Mouse (Mus musculus) thymus, adult 18-20 months (tissue): ENCODE results near the gene Rfx1.
A peak's percentile ranks its signal among the peaks of the same experiment; 100 is the strongest.

Experiments
- DNase-seq, 2 experiments: peaks; one replicate each; pipeline ENCODE4 v3.0.0; 2022; ENCODE audit warnings: mixed read lengths in 2 of 2

The Rfx1 gene

DNA sequence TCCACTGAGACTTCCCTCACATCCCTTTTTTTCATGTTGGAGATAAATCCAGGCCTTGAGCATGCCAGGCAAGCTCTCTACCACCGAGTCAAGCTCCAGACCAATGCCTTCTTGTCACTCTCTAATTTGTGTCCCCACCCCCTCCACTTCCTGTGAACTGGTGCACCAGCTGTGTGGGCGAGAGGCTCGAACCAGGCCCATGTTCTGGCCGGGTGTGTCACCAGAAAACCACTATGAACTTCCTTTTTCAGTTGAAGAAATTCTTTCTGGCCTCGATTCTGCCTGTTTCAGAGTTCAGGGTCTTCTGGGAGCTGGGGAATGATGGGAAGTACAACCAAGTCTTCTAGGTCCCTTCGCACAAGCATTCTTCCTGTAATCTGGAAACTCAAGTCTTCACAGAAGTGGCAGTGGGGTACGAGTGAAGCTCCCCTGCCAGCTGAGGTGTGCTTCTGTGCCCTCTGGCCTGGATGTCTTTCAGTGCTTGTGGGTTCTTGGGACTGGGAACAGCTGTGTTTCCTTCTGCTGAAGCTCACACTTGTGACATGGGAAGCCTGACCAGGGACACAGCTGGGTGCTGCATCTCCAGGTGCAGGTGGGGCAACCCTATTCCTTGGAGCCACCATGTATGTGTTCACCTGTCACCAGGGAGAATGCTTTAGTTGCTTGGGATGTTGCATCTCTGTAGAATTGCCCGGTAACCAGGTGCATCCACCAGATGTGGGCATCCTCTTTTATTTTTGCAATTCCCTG lies 2.6 kb upstream of the Rfx1 start:
- DNase-seq: peak; percentile 69 to 82

DNA sequence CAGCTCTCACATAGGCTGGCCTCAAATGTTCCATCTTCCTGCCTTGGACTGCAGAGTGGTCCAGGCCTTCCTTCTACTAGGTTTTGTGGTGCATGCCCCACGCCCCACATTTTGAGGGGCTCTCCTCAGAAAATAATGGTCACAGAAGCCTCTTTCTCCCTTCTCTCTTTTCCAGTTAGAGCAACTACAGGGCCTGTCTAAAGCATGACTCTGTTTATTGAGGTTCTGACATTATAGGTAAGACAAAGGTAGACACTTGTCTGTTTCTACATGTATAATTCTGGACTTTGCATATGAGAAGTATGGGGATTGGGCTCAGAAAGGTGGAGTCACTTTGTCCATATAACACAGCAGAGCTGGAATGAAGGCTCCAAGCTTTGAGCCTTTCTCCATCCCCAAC lies 1.6 kb upstream of the Rfx1 start, which contains the start of gene Gm10643:
Gene Gm10643, minus strand, starts transcription at position 101 of the 400 bp plus-strand sequence.
- no peak for DNase-seq

DNA sequence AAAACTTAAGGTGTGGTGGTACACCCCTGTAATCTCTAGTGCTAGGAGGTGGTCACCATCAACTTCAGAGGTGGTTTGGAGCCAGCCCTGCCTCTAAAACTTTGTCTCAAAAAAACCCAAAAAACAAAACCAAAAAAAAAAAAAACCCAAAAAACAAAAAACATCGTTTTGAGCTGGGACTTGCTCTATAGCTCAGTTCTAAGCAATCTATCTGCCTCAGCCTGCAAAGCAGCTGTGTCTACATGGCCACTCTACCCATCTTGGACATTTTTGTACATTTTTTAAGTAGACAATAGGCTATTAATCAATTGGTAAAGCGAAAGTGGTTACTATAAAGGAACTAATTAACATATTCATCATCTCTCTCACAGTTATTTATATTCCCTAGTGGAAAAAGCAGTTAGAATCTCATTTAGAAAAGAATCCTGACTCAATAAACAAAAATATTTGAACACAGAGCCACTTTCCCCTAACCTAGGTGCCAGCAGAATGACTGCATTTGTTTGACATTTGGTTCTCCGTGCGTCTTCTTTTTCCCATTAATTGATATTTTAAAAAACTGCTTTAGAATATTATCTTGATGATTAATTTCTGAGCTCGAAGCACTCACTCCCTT lies 1.1 kb upstream of the Rfx1 start:
- no peak for DNase-seq

DNA sequence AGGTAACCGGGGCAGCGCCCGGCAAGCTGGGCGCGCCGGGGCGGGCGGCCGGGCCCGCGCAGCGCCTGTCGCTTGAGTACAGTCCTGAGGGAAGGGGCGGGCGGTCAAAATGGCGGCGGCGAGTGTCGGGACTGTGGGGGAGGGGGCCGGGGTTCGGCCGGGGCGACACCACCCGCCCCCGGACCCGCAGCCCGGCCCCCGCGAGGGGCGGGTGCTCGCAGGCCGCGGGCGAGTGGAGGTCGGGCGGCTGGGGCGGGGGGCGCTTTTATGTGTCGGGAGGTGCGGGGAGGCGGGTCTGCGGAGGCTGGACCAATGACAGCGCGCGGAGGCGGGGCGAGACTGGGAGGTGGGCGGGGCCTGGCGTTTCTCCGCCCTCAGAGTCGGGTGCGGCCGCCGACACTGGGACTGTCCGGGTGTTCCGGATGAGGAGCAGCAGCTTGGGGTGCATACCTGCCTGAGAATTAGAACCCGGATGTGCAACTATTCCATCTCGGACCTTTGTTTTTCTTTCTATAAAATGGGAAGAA lies 476 bp downstream of the Rfx1 start:
- peak; percentile 94 to 95 for DNase-seq

DNA sequence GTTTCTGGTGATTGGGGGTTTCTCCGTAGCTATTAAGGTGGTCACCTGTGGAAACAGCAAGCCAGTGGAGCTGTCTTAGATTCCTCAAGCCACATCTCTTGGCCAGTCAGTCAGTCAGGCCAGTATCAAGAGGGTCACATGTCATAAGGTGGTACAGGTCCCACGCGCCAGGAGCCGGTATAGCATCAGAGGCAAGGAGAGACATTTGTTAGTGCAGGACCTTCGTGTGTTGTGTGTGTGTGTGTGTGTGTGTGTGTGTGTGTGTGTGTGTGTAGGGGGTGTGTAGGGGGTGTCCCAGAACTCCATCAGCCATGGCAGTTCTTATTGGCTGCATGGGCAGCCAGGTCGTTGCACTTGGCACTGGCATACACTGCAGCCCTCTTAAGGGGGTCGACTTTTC lies 1.3 kb downstream of the Rfx1 start:
- no peak for DNase-seq

DNA sequence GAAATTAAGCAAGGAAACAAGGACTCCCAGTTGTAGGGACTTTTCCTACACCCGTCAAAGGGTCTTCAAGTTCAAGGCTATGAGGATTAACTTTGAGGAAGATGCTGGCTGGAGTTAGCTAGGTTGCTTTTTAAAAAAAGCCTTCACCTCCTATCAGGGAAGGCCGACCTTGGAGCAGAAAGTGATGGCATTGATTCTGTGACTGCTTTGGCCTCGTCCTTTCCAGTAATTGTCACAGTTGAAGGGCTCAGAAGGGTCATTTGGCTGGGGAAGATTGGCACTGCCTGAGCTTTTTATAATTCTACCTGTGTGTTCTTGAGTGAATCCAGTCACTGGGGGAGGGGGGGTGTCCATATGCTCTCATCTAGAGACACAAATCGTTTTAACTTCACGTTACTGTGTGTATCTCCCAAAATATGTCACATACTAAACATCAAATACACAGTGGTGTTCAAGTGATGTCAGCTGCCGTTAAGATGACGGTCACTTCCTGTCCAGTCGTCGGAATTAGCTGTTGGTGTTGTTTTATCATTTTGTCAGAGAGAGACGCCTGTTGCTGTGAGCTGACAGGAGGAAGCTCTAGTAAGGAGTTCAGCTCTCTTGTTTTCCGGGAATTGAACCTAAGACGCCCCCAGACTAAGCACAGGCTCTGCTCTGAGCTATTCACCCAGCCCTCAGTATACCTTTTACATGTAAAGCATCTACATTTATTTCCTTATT lies 1.8 kb downstream of the Rfx1 start:
- no peak for DNase-seq

DNA sequence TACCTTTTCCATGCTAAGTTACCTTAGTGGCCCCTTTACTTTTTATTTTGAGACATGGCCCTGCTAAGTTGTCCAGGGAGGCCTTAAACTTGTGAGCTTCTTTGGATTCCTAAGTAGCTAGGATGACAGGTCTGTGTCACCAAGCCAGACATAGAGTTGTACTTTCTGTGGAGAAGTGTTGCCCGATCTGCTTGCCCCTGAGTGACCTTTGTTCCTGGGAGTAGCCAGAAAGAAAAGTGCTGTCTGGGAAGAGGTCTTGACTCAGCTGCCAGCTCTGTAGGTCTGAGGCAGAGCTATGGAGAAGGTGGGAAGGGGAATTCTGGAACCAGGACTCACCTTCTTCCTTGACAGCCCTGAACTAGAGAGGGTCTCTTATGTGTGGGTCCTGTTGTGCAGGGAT lies 2.5 kb downstream of the Rfx1 start:
- no peak for DNase-seq

DNA sequence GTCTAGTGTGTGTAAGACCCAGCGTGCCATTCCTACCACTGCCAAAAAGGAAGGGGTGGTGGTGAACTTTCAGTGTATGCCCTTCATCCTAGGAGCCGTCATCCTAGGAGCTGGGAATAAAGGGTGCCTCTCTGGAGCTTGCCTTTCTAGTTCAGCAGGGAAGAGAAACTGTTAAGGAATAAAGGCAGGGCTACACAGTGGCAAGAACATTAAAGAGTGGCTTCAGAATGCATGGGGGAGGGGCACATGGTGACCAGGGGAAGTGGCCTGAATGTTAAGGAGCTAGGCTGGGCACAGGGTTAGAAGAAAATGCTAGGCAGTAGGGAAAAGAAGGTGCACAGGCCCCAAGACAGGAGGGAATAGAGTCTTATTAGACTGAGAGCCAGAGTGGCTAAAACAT lies 3.1 kb downstream of the Rfx1 start:
- DNase-seq: no peak

DNA sequence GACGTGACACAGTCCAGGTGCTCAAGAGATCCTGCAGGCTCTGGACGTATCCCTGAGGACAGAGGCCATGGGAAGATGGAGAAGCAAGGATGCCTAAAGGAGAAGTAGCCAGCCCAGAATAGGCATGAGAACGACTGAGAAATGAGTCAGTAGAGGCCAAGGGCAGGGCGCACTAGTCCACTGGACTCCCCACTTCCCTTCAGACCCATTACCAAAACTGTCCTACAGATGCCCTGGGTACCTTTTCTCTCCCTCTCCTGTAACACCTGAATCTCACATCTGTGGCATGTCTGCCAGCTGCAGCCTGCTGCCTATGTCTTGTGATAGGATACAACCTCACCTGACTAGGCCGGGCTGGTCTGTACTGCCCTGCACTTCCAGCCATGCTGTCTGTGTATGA lies 3.6 kb downstream of the Rfx1 start:
- no peak for DNase-seq

DNA sequence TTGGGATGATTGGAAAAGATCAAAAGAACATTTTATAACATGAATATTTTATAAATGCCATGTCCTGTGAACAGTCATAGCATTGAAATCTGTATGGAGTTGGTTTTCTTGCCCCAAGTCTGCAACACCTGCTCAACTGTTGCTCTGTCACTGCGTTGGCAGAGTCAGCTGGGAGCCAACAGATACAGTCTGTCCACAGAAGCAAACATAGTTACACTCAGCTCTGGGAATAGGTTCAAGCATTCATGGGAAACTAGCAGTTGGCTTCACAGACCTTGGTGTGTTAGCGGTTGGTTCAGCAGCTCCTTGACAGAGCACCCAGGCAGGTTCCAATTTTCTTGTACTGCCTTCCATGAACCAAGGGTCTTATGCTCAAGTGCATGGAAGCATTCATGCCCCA lies 4.0 kb downstream of the Rfx1 start:
- DNase-seq: no peak

DNA sequence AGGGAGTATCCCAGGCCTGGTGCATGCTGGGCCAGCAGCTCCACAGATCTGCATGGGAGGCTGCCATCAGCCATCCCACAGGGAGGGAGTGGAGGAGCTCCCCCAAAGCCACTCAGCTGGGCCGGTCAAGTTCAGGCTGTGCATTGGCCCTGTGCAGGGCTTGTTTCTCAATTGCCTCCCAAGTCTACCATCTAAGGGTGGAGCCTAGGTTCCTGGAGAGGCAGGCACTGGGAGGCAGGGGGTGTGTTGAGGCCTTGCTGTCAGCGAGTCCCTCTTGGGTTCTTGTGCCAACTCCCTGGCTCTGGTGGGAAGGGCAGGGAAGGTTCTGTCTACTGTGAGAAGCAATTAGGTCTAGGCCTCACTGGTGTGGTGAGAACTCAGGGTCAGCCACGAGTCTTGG lies 5.3 kb downstream of the Rfx1 start:
- no peak for DNase-seq

DNA sequence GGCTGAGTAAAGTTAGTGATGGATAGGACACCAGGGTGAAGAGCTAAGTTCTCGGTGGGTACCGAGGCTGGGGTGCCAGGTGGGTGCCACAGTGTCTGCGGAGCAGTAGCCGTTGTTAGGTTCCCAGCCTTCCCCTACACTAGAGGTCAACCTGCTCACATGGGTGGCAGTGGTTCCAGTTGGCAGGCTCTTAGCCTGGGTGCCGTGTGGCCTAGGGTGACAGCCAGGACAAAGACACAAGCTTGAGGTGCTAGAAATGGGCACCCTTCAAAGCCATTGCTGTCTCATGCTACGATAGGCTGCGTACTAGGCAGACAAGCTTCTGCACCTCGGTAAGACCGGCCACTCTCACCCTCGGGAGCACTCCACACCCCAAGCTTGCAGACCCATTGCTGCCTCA lies 5.7 kb downstream of the Rfx1 start:
- DNase-seq: no peak

DNA sequence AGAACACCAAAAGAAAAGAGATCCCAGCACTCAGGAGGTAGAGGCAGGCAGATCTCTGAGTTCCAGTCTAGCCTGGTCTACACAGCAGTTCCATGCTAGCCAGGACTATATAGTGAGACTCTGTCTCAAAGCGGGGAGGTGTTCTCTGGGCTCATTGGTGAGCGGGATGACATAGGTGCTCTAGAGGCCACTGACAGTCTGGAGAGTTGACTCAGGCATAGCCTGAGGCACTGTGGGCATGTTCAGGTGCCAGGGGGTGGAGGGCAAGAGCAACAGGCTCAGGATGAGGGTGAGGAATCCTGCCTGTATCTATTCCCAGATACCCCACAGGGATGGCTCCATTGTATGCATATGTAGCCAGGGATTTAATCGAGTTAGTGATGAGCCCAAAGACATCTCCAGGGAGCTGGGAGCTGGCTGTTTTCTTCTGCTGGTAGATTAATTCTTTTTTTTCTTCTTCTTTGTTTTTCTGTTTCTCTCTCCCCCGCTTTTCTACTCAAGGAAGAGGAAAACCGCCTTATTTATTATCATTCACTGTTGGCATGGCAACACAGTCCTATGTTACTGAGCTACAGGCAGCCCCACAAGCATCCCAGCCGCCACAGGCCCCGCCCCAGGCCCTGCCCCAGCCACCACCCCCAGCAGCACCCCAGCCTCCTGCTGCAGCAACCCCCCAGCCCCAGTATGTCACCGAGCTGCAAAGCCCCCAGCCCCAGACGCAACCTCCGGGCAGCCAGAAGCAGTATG lies 6.8 kb downstream of the Rfx1 start:
- no peak for DNase-seq

DNA sequence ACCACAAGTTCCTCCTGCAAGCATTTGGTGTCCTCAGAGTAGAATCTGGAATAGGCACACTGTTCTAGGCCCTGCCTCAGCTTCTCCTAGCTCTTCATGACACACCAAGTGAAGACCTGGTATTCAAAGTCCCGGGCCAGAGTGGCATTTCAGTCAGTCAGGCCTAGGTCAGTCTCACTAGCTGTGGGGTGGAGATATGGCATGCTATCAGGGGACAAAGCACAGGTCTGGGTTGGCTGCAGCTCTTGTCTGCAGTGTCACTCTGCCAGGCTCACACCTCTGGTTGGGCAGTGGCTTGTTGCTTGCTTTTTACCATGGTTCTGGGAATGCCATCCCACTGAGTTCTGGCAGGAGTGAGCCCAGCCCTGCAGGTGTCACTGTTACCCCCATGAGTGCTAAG lies 9.8 kb downstream of the Rfx1 start:
- DNase-seq: no peak

DNA sequence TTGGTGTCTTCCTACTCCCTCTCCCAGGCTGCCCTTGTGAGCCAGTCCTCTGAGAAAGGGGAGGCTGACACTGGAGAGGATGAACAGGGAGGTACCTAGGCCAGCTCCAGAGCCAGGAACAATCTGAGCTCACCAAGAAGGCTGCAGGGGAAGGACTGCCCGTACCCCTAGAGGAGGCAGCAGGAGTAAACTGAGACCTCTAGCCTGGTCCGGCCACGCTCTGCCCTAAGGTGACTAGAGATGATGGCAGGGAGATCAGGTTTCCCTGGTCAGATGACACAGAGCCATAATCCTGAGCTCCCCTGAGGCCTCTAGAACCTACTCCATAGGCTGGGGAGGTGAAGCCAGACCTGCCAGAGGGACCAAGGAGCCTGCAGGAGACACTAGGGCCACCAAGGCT lies 10.2 kb downstream of the Rfx1 start:
- no peak for DNase-seq

DNA sequence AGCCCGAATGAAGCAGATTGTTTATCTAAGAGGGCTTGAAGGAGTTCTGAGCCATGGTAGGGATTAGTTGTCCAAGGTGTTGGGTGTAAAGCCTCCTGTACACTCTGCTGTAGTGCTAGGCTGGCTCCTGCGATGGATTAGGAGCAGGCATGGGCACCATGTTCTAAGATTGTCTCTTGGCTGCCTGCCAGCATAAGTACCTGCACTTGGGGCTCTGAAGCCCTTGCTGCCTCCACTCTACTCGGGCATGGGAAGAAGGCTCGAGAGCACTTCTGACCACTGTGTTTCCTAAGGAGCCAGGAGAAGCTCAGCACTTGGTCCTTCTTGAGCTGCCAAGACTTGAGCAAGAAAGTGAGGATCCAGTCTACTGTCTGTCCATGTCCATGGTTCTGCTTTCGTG lies 12.6 kb downstream of the Rfx1 start:
- no peak for DNase-seq

DNA sequence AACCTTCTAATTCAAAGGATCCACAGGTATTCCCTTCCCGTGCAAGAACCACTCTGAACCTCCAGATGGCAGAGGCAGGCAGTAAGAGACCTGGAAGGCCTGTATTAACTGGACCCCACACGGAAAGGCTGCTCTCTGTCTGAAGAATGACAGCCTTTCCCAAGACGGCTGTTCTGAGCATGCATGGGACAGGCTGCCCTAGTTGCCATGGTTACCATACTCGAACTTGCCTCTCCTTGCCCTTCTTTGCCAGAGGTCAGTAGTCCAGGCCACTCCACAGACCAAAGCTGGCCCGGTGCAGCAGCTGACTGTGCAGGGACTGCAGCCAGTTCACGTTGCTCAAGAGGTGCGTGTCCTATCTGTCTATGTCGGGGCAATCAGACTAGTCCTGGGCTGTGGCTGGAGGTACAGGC lies 17.2 kb downstream of the Rfx1 start:
- DNase-seq: no peak

DNA sequence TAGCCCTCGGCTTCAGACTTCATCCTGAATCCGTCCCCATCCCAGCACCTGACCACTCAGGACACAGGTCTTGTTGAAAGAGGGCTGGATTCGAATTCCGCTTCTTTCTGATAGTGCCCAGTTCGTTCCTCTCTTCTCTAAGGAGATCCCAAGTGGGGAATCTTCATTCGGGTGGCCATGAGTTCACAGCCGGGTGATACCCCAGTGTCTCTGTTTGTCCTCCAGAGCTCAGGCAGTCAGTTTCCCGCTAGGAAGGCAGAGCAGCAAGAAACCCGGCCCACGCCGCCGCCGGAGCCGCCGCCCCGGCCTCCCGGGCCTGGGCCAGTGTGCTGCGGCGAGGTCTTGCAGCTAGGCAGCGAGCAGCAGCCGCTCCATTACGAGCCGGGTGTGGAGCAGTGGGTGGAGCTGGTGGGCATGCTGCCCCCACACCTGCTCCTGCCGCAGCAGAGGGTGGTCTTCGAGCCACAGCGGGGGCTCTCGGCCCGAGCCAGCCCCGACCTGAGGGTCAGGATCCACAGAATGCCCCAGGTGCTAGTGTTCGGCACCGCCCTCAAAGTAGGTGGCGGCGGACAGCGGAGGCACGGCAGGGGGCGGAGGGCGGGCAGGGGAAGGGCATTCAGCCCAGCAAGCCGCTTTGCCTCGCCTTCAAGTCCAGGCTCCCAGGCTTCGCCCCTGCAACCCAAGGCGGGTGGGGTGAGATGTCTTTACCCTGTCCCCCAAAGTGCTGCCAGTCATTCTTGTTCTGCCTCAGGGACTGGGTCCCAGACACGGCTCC lies 17.9 kb downstream of the Rfx1 start:
- no peak for DNase-seq

DNA sequence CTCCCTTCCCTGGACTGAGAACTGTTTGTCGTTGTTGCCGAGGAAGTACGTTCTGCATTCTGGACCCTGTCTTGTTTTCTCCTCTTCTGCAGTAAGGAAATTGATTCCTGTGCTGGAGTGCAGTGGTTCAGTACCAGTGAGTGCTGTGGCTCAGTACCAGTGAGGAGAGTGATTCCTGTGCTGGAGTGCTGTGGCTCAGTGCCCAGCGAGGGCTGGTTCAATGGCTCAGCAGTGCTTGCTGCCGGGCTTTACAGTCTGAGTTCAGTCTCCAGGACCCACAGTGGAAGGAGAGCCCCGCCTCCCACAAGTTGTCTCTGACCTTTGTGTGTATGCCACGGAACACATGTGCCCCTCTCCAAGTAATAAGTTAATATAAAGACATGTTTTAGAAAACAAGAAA lies 20.5 kb downstream of the Rfx1 start:
- DNase-seq: no peak

DNA sequence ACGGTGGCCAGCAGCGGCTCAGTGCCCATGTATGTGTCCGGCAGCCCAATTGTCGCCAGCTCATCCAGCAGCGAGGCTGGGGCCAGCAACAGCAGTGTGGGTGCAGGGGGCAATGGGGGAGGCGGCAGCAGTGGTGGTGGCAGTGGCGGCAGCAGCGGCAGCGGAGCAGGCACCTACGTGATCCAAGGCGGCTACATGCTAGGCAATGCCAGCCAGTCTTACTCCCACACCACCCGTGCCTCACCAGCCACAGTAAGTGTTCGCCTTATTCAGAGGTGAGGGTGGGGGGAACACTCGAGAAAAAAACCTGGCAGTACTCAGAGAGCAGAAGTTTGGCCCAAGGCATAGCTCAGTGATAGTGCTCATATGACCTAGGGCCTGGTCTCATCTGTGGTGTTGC lies 21.2 kb downstream of the Rfx1 start:
- no peak for DNase-seq

DNA sequence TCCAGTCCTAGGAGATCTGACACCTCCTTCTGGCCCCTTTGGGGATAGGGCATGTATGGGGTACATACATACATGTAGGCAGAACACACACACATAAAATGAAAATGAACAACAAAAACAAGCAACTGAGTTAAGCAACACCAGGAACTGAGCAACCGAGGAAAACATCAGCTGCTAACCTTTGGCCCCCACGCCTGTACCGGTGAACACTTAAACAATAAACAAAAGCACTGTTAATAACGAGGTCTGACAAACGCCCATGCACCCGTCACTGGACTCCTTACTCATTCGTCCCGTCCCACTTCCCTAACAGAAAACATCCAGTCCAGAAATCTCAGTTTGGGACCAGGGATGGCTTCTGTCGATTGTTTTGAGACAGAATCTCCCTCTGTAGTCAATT lies 22.6 kb downstream of the Rfx1 start:
- DNase-seq: no peak

DNA sequence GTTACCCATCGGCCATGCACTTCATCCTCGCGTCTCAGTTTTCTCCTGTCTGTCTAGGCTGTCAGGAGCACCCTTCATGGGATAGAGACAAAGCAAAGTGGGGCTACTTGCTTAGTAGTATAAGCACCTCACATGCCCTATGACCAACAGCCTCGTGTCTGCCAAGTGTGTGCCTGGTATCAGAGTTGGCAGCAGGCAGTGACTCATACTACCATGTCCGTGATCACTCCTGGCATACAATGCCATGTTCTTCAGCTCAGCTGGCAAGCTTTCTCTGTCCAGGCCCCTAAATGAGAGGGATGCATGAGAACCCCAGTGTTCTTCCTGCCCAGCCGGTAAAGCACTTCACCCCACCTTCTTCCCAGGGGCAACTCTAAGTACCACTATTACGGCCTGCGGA lies 24.0 kb downstream of the Rfx1 start:
- DNase-seq: no peak
